Comparison of ENCODE assay signal across 43 mouse cellular contexts in genomic region chr3:92147913-92148312, GRCm38 (mm10). TPM values are rescaled to one million over a fixed set of nuclear protein-coding genes. Genes with fewer than 3 reads are reported as not detected.
"Had no signal": no experiment of that assay in that cellular context is flagged by ENCODE, and none has a peak within 500 bp of the region (broad histone marks: within the 10 kb centered on the region; RNA-seq: fewer than 3 reads in every experiment).

No protein-coding gene starts in this region.

- DNase-seq: heart, postnatal 10 days; heart, postnatal 14 days; heart, postnatal 36 days; heart, postnatal 4 days; kidney, adult 18-20 months; layer of hippocampus, adult 9-11 months; layer of hippocampus, postnatal 36 days had no signal

- H3K4me3 ChIP-seq: heart, embryonic 10.5 days; heart, embryonic 12.5 days; heart, embryonic 13.5 days; heart, embryonic 15.5 days; hindbrain, embryonic 10.5 days; hindbrain, embryonic 12.5 days; hindbrain, embryonic 13.5 days; hindbrain, embryonic 15.5 days; intestine, embryonic 15.5 days; kidney, embryonic 15.5 days; layer of hippocampus, adult 2 months had no signal

- H3K4me2 ChIP-seq: heart, embryonic 11.5 days; heart, embryonic 12.5 days; heart, embryonic 13.5 days; heart, embryonic 15.5 days; hindbrain, embryonic 12.5 days; hindbrain, embryonic 13.5 days; hindbrain, embryonic 14.5 days; hindbrain, embryonic 15.5 days; intestine, embryonic 15.5 days; kidney, embryonic 15.5 days had no signal

- H3K36me3 ChIP-seq: heart, embryonic 10.5 days; heart, embryonic 12.5 days; heart, embryonic 13.5 days; heart, embryonic 15.5 days; hindbrain, embryonic 10.5 days; hindbrain, embryonic 12.5 days; hindbrain, embryonic 13.5 days; hindbrain, embryonic 15.5 days; intestine, embryonic 15.5 days; kidney, embryonic 15.5 days had no signal

- H3K27me3 ChIP-seq: heart, embryonic 12.5 days; heart, embryonic 13.5 days; heart, embryonic 15.5 days; hindbrain, embryonic 12.5 days; hindbrain, embryonic 13.5 days; hindbrain, embryonic 15.5 days; intestine, embryonic 15.5 days; kidney, embryonic 15.5 days had no signal

RNA-seq across cellular contexts. Expression of gene Lelp1, which starts 5.4 kb away (rescaled TPM):
- total RNA-seq: heart, postnatal 10 days; heart, postnatal 14 days; heart, postnatal 25 days; heart, postnatal 36 days; heart, postnatal 4 days; hematopoietic stem cell, adult 5-6 weeks; hindbrain, postnatal 0 days; layer of hippocampus, adult 18-20 months; layer of hippocampus, adult 2 months; layer of hippocampus, adult 8-10 months; layer of hippocampus, postnatal 10 days; layer of hippocampus, postnatal 14 days; layer of hippocampus, postnatal 25 days; layer of hippocampus, postnatal 36 days; left cerebral cortex, adult 18-20 months had no signal
- polyA plus RNA-seq: heart, embryonic 10.5 days; heart, embryonic 11.5 days; heart, embryonic 12.5 days; heart, embryonic 13.5 days; heart, embryonic 14.5 days; heart, embryonic 15.5 days; heart, embryonic 16.5 days; heart, postnatal 0 days; hindbrain, embryonic 10.5 days; hindbrain, embryonic 11.5 days; hindbrain, embryonic 12.5 days; hindbrain, embryonic 13.5 days; hindbrain, embryonic 14.5 days; hindbrain, embryonic 15.5 days; hindbrain, embryonic 16.5 days; hindbrain, postnatal 0 days; inflammation-experienced regulatory T-cells, adult 6 months; intestine, embryonic 14.5 days; intestine, embryonic 15.5 days; intestine, embryonic 16.5 days; intestine, postnatal 0 days; kidney, adult 2 months; kidney, embryonic 14.5 days; kidney, embryonic 15.5 days; kidney, embryonic 16.5 days; kidney, postnatal 0 days; large intestine, adult 2 months had no signal

RNA-seq across cellular contexts. Expression of gene Prr9, which starts 24.2 kb away (rescaled TPM):
- total RNA-seq: heart, postnatal 10 days; heart, postnatal 14 days; heart, postnatal 25 days; heart, postnatal 36 days; heart, postnatal 4 days; hematopoietic stem cell, adult 5-6 weeks; layer of hippocampus, adult 18-20 months; layer of hippocampus, adult 2 months; layer of hippocampus, adult 8-10 months; layer of hippocampus, postnatal 10 days; layer of hippocampus, postnatal 14 days; layer of hippocampus, postnatal 25 days; layer of hippocampus, postnatal 36 days; left cerebral cortex, adult 18-20 months had no signal
- polyA plus RNA-seq: heart, embryonic 10.5 days; heart, embryonic 11.5 days; heart, embryonic 12.5 days; heart, embryonic 13.5 days; heart, embryonic 14.5 days; heart, embryonic 15.5 days; heart, postnatal 0 days; hindbrain, embryonic 10.5 days; hindbrain, embryonic 11.5 days; hindbrain, embryonic 12.5 days; hindbrain, embryonic 13.5 days; hindbrain, embryonic 14.5 days; hindbrain, embryonic 15.5 days; hindbrain, embryonic 16.5 days; hindbrain, postnatal 0 days; inflammation-experienced regulatory T-cells, adult 6 months; intestine, embryonic 14.5 days; intestine, embryonic 15.5 days; intestine, embryonic 16.5 days; intestine, postnatal 0 days; kidney, adult 2 months; kidney, embryonic 14.5 days; kidney, embryonic 15.5 days; kidney, embryonic 16.5 days; kidney, postnatal 0 days; large intestine, adult 2 months had no signal
